Mouse (Mus musculus): Measurements from ENCODE around the gene Egfl6. TPM values are rescaled to one million over a fixed set of nuclear protein-coding genes. Genes with fewer than 3 reads are reported as not detected.
A peak's percentile ranks its signal among the peaks of the same experiment; 100 is the strongest.

Gene Egfl6
- 2.9 and 5.2 TPM in 2 replicates for polyA plus RNA-seq (2012; rRNA removed)

- no peak for DNase-seq (ENCODE audit: low read depth)
Observed at GRCm38 (mm10) chrX:166584947-166585824, at the start of gene Egfl6. Egfl6 (minus strand) TSS chrX:166585720.

DNA sequence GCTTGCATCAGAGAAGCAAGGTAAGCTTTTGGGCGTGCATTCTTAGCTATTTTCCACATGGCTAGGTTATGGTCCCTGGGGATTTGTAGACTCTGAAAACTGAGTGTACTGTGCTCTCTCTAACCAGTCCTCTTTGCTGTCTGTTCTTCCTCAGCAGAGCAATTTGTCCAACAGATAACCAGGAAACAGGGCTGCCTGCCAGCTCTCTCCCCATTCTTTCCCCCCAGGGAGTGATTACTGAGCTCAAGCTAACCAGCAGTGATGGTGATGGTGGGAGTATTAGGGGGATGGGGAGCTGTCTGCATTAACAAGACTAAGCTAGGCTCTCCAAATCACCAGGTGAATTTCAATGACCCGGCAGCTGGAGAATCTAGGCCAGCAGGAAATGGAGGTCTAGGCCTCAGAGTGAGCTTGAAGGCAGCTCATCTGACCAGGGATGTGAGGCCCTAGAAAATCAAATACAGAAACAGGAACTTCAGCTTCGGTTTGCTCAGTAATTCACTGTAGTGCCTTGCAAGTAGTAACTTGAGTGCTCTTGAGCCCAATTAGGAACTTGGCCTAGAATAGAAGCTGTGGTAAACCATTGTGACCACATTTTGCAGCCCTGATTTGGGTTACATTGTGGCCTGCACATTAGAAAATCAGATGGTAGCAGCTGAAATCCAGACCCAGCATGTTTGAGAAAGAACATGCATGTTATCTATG is 41.5 kb upstream of the Egfl6 start:
- DNase-seq (ENCODE audit: low read depth) = no peak

DNA sequence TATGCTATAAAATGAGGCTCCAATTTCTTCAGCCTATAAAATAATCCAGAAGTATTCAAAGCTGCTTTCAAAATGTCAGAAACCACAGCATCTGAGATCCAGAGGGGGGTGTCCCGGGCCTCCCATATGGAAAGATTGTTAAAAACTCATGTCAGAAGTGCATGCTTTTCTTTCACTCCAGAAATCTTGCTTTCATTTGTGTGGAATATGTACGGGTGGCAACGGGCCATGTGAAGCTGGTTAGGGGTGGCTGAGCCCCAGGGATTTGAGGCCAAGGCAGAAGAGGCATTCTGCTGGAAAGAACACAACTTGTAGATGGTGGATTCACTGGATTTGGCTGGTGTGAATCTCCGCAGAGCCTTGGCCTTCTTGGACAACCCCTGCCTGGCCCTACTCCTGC is 40.7 kb upstream of the Egfl6 start:
- no peak for DNase-seq (ENCODE audit: low read depth)

DNA sequence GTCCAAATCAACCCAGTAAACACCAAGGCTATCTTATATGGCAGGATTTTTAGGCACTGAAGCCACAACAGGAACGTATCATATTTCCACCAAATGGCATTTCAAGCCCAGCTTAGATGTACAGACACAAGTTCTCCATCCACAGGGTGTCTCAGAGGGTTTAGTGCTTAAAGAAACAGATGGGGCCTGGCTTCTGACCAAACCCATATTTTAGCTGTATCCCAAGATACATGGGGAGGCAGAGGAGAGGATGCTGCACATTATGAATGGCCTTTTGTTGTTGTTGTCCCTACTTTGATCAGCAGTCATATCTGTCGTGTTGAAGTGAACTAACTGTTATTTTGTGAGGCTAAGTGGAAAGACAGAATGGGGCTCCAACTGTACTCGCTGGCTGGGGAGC is 37.7 kb upstream of the Egfl6 start:
- DNase-seq (ENCODE audit: low read depth) = no peak

DNA sequence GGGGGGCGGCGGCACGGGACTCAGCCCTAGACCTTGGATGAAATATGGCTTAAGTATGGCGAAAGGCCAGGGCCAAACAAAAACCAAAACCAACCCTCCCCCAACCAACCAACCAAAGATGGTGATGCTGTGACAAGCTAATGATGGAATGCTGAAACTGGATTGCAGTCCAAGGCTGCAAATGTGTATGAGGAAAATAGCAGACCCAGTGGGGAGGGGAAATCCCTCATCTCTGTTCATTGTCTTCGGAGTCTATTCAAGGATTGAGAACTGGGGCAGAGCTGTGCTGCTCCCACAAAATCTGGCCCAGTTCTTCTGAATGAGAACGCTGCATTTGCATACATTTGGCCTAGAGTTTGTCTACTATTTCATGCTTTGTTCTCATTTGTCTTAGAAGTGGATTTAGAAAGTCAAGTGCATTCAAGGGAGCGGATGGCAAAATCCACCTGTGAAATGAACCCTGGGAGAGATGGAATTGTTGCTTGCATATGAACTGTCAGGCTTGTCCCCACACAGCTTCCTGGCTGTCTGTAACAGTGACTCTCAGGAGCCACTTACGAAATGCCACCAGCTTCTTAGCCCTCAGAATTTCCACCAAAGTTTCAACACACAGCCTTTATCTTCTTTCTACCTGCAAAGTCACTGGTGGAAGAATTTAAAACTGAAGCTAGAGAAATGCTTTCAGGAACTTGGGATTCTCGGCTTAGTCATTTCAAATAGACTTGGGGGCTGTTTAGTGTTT is 36.2 kb upstream of the Egfl6 start:
- DNase-seq (ENCODE audit: low read depth) = no peak

DNA sequence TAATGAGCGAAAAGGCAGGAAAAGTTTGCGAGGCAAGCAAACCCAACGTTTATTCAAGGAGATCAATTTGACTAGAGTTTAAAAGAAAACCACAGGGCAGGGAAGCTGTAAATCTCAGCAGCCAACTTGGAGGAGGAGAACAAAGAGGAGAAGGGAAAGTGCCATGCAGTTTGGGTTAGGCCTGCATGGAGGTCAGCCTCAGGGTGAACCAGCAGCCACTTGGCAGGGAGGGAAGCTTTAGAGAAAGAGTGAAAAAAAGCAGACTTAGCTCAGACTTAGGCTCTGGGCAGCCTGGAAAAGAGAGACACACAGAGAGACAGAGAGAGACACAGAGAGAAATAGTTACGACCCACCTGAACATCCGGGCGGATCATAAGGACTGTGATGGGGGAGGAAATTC is 35.4 kb upstream of the Egfl6 start:
- DNase-seq (ENCODE audit: low read depth) = no peak

DNA sequence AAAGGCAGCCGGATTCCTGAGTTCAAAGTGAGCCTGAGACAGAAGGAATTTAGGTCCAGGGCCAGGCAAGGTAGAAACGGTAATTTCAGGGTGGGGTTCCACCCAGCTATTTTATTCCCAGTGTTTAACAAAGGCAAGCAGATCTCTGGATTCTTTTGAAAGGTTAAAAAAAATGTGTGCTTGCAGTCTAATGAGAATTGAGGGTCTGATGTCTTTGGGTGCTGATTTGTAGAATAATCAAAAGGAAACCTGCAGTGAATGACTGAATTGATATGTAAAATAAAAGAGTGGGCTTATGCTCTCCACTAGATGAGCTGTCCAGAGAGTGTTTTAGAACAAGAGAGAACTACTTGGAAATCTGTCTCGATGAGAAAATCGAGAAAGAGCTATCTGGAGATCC is 33.6 kb upstream of the Egfl6 start:
- DNase-seq (ENCODE audit: low read depth) = no peak

- DNase-seq (ENCODE audit: low read depth) = no peak
Observed at GRCm38 (mm10) chrX:166615191-166615590, 29.7 kb upstream of the Egfl6 start.

DNA sequence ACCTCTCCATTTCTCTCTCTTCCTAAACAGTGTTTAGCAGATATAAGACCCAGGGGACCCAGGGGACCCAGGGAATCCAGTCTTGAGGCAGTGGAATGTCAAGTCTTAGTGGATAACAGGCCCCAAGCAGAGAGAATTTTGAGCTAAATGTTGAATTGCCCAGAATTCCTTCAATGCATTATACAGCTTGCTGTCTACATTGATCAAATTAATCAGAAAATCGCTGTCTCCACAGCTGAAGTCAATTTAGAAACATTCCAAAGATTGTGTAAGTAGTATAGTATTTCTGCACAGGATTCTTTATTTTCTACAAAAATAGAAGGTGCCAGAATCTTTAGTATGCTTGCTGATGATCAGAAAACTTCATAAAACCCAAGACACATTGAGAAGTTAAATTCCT is 9.4 kb downstream of the Egfl6 start:
- DNase-seq (ENCODE audit: low read depth) = no peak

- DNase-seq (ENCODE audit: low read depth) = no peak
Observed at GRCm38 (mm10) chrX:166565983-166566382, 19.5 kb downstream of the Egfl6 start.

GRCm38 (mm10) chrX:166565401-166565800 is 20.1 kb downstream of the Egfl6 start:
- peak; percentile 34 for DNase-seq (ENCODE audit: low read depth)

DNA sequence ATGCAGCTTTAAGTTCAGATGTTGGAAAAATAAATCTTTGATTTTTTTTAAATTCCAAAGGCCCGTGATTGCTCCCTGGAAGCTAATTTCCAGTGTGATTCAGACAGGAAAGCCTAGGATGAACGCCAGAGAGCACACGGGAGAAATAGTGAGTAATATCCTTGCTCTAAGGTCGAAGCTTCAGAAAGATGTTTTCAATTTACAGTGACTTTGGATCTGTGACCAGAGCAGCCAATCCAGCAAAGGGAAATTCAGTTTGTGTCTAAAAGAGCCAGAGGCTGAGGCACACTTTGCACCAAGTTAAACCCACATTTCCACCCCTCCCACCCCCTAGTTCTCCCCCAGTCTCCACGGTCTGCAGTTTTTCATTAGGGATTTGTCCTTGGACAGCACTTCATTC is 20.6 kb downstream of the Egfl6 start:
- no peak for DNase-seq (ENCODE audit: low read depth)

DNA sequence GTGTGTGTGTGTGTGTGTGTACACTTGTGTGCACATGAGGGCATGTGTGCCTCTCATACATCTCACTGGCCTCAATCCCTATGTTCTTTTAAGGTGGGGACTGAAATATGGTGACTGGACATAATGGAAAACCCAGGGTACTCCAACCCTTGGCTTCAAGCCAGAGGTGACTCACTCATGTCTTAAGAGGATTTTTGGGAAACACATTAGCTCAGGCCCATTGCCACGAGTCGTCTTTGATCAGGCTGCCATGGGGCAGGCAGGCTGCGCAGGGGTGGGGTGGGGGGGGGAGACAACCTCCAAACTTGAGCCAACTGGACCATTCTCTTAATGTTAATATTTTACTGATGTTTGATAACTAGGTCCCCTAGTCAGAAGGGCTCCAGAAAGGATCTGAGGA is 26.2 kb downstream of the Egfl6 start:
- no peak for DNase-seq (ENCODE audit: low read depth)

DNA sequence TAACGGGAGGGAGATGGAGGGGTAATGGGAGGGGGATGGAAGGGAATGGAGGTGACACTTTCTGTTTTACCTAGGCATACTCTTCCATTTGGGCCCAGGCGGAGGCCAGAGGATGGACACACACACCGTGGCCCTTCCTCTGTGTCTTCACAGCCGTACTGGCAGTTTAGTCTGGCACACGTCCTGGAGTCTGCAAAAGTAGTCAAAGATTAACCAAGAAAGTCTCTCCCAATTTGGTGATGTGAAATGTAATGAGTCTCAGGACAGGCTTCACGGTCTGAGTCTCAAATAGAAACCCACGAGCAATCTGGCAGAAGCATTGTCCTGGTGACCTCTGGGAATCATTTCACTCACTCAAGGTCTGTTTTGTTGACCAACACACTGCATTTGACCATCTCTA is 33.2 kb downstream of the Egfl6 start:
- no peak for DNase-seq (ENCODE audit: low read depth)

DNA sequence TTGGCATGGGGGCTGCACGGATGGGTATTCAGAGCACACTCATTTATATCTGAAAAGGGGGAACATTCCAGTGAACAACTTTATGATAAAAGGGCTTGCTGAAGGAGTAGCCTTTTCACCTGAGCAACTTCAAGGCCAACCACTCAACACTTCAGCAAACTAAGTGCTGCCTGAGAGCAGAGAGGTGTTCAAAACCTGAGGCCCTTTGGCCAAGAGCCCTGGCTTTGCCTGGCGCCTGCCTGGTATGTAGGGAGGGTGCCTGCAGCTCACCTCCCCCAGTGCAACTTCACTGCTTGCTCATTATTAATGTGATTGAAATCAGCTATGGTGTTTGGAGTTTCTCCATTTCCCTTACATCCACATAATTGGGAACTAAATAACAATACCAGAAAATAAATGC is 39.0 kb downstream of the Egfl6 start:
- no peak for DNase-seq (ENCODE audit: low read depth)

DNA sequence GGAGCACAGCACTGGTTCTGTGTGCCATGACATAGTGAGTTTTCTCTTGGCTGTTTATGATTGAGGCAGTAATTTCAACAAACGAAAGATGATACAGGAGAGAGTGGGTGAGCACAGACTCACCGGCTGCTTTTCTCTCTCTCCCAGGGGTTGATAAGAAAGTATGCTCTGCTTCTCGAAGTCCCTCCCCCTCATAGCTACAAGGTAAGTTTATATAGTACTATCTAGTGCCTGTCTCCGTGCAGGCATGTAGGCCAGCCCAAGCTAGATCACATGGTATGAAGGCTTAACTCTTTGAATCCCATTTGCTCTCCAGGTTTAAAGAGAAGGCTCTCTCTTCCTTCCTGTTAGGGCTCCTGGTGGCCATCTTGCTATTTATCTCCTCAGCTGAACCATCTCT is 50.4 kb downstream of the Egfl6 start:
- no peak for DNase-seq (ENCODE audit: low read depth)

- no peak for DNase-seq (ENCODE audit: low read depth)
Observed at GRCm38 (mm10) chrX:166533432-166533831, 52.1 kb downstream of the Egfl6 start.

- DNase-seq (ENCODE audit: low read depth) = no peak
Observed at GRCm38 (mm10) chrX:166531671-166532070, 53.8 kb downstream of the Egfl6 start.

- DNase-seq (ENCODE audit: low read depth) = no peak
Observed at GRCm38 (mm10) chrX:166528126-166528525, 57.4 kb downstream of the Egfl6 start.

DNA sequence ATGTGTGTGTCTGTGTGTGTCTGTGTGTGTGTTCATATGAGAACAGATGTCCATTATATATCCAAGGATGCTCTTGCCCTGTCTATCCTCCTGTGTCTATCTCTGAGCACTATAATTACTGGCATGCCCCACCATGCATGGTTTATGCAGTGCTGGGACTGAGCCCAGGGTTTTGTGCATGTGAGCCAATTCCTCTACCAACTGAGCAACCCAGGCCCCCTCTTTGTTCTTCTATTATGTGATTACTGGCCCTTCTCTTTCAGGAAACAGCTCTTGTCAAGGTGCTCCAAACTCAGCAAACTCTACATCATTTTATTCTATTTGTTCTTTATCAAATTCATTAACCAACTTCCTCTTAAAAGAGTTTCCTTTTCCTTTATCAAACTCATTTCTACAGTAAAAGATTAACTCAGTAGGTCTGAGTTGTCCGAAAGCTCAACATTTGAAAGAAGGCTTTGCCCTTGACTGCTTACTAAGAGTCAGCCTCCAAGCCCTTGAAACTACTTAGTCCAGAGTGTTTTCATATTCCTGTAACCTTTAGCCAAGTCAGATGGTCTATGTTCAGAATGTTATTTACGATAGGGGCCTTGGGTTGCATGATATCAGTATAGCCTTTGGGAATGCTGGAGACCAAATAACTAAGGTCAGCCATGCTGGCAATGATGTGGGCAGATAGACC is 59.7 kb downstream of the Egfl6 start:
- no peak for DNase-seq (ENCODE audit: low read depth)

DNA sequence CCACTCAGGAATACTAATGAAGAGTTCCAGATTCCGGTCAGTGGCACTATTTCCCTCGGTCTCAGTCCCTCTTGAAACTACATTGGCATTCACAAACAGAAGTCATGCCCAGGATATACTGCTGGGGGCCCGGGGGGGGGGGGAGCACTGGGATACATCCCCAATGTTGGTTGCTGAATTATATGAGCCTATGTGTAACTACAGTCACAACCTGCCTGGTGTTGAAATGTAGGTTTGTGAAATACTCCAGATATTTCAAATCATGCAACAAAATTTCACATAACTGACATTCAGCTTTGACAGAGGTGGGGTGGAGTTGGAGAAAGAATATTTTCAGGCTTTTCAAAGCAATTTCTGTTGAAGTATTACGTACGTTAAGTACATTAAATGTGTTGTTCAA is 64.7 kb downstream of the Egfl6 start:
- no peak for DNase-seq (ENCODE audit: low read depth)

- no peak for DNase-seq (ENCODE audit: low read depth)
Observed at GRCm38 (mm10) chrX:166518345-166518744, 67.2 kb downstream of the Egfl6 start, which contains the start of gene Tceanc. Tceanc (minus strand) TSS chrX:166518567.
